Mouse (Mus musculus) intestine, embryonic 15.5 days (tissue): ENCODE results near the gene Taar4. TPM values are rescaled to one million over a fixed set of nuclear protein-coding genes. Genes with fewer than 3 reads are reported as not detected.

ENCODE experiments used
- ATAC-seq: fragments of 200-750 bp; cut with Nextera tagmentation; 2 replicates; pipeline ENCODE4 v1.8.0; 2017; ENCODE audit warnings: moderate TSS enrichment, moderate library complexity
- H3K27ac ChIP-seq: fragments of 300-500 bp; sonication (generic); 2 replicates; pipeline ENCODE4 v1.5.1; 2015; ENCODE audit warnings: mild to moderate bottlenecking, inconsistent platforms
- H3K27me3 ChIP-seq: fragments of 300-500 bp; sonication (generic); replicated peaks from 2 replicates; pipeline ENCODE4 v1.6.1; 2015; ENCODE audit warnings: inconsistent platforms
- H3K36me3 ChIP-seq: fragments of 300-500 bp; sonication (generic); 2 replicates; pipeline ENCODE4 v1.6.1; 2015; ENCODE audit warnings: inconsistent platforms
- H3K4me1 ChIP-seq: fragments of 300-500 bp; sonication (generic); replicated peaks from 2 replicates; pipeline ENCODE4 v1.6.1; 2015; ENCODE audit warnings: inconsistent platforms
- H3K4me2 ChIP-seq: fragments of 300-500 bp; sonication (generic); replicated peaks from 2 replicates; pipeline ENCODE4 v1.6.1; 2015; ENCODE audit warnings: mild to moderate bottlenecking, inconsistent platforms
- H3K4me3 ChIP-seq: fragments of 300-500 bp; sonication (generic); replicated peaks from 2 replicates; pipeline ENCODE4 v1.5.1; 2015; ENCODE audit warnings: inconsistent platforms
- H3K9ac ChIP-seq: fragments of 300-500 bp; sonication (generic); 2 replicates; pipeline ENCODE4 v1.6.1; 2015; ENCODE audit warnings: inconsistent platforms
- H3K9me3 ChIP-seq: fragments of 300-500 bp; sonication (generic); 2 replicates; pipeline ENCODE4 v1.6.1; 2016; ENCODE audit warnings: inconsistent platforms
- WGBS: fragments of 180-500 bp; shearing (Covaris S2); methylation state at CpG from one replicate; pipeline ENCODE4 v1.1.7; 2015; 5-methylcytosine and 5-hydroxymethylcytosine counted together
- polyA plus RNA-seq: library from polyadenylated mRNA; unstranded; fragments of >200 nt; fragmentation: Nextera tagmentation; extraction: Ambion mirVana; gene quantifications from 2 replicates; pipeline ENCODE4 v1.2.1, GENCODE M21; 2015

Taar4 gene
- polyA plus RNA-seq, result not detected in 2 replicates

DNA sequence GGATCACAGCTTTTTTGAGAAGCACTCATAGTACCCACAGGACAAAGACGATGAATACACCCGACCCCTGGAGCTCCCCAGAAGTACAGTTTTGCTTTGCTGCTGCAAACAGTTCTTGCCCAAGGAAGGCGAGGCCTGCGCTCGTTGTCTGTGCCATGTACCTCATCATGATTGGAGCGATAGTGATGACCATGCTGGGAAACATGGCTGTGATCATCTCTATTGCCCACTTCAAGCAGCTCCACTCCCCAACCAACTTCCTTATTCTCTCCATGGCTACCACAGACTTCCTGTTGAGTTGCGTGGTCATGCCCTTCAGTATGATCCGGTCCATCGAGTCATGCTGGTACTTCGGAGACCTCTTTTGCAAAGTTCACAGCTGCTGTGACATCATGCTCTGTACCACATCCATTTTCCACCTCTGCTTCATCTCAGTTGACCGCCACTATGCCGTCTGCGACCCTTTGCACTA, at the start of gene Taar4:
TSS of gene Taar4 (plus strand) at position 51 of the 472 bp plus-strand sequence.
- WGBS, result 91% methylated on average over 13 of the region's 13 CpGs
- no peaks in the 10 kb centered on the region for H3K36me3 ChIP-seq
- H3K9ac ChIP-seq, result no peak within 1 kb of the TSS
- H3K4me1 ChIP-seq, result no peaks in the 10 kb centered on the region
- H3K4me3 ChIP-seq, result no peak within 1 kb of the TSS
- H3K27me3 ChIP-seq, result no peaks in the 10 kb centered on the region
- no peak within 1 kb of the TSS for H3K27ac ChIP-seq
- ATAC-seq, result no peak
- H3K4me2 ChIP-seq, result no peak within 1 kb of the TSS
- H3K9me3 ChIP-seq, result no peaks in the 10 kb centered on the region

DNA sequence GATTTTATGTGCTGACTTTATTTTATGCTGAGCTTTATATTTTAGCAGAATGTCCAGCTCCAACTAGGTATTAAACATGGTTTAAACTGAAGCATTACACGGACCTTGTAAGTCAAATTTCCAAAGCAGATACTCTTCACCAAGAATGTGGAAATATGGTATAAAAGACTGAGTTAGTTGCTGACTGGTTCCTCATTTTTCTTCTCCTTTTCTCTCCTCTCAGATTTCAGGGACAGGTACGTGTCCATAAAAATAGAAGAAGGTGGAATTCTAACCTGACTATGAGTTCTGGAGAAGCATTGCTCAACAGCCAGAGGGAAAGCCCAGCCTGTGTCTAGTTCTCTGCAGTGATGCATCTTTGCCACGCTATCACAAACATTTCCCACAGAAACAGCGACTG, 40.2 kb upstream of the Taar4 start, which contains the start of gene Taar1:
TSS of gene Taar1 (plus strand) at position 301 of the 400 bp plus-strand sequence.
- H3K27ac ChIP-seq, result no peak within 1 kb of the TSS
- no peak within 1 kb of the TSS for H3K9ac ChIP-seq
- H3K4me3 ChIP-seq, result no peak within 1 kb of the TSS
- 85% methylated on average over 4 of the region's 4 CpGs for WGBS
- no peak within 1 kb of the TSS for H3K4me2 ChIP-seq
- H3K36me3 ChIP-seq, result no peaks in the 10 kb centered on the region
- H3K27me3 ChIP-seq, result no peaks in the 10 kb centered on the region
- ATAC-seq, result no peak
- H3K4me1 ChIP-seq, result no peaks in the 10 kb centered on the region
- H3K9me3 ChIP-seq, result no peaks in the 10 kb centered on the region

DNA sequence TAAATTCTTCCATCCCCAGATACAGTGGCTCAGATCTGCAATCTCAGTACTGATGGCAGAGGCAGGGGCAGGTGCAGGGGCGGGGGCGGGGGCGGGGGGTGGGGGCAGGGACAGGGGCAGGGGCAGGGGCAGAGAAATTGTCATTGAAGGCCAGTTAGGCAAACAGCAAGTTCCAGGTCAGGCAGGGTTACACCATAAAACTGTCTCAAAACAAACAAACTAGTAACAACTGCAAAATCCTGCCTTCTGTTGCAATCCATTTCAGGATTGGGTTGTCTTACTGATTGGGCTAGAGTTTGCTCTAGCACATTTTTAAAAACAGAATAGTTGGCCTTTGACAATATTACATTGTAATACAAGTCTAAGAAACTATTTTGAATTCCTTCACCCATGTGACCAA, 37.8 kb upstream of the Taar4 start:
- no peak for ATAC-seq
- Histone ChIP-seq H3K9ac (no peak overlapping the region), H3K9me3 (no peaks in the 10 kb centered on the region), H3K4me3 (no peak overlapping the region), H3K27me3 (no peaks in the 10 kb centered on the region), H3K4me1 (no peaks in the 10 kb centered on the region), H3K4me2 (no peak overlapping the region), H3K27ac (no peak overlapping the region), H3K36me3 (no peaks in the 10 kb centered on the region)
- WGBS, result 28% methylated on average over 3 of the region's 3 CpGs

DNA sequence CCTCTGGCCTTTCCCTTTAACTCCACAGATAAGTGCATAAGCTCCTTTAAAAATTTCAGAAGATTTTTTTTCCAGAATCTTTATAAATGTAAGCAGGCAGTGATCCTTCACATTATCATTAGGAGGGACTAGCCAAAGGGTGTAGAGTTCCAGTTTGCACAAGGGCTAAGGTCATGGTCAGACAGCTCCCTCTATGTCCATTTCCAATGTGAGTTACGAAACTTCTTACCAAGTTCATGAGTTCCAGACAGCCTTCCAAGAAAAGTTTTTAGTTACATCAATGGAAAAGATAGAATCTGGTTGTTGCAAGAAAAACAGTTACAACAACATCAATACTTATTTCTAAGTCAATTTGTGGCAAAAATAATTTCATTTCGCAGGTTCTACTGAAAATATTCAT, 36.4 kb upstream of the Taar4 start:
- no peaks in the 10 kb centered on the region for H3K4me1 ChIP-seq
- no peak overlapping the region for H3K9ac ChIP-seq
- H3K4me3 ChIP-seq, result no peak overlapping the region
- no peak overlapping the region for H3K27ac ChIP-seq
- H3K36me3 ChIP-seq, result no peaks in the 10 kb centered on the region
- no peaks in the 10 kb centered on the region for H3K9me3 ChIP-seq
- H3K27me3 ChIP-seq, result no peaks in the 10 kb centered on the region
- no peak overlapping the region for H3K4me2 ChIP-seq
- WGBS, result 83% methylated on average over 2 of the region's 2 CpGs
- no peak for ATAC-seq

DNA sequence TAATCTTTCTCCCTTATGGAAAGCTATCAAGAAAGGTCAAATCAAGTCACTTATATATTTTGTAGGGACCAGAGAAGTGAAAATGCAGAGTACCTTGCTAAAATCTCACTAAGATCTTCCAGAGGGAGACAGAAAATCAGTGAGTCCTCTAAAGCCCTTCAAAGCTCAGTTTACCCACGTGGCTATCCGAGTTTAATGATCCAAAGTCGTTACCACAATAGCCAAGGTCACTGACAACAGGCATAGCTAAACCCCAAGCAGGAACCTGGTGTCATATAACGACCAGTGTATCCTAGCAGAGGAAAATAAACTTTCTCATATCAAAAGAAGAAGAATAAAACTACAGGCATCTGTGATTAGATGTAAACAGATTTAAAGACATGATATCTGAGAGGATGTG, 22.7 kb upstream of the Taar4 start:
- H3K9ac ChIP-seq, result no peak overlapping the region
- H3K9me3 ChIP-seq, result no peaks in the 10 kb centered on the region
- H3K4me3 ChIP-seq, result no peak overlapping the region
- no peak for ATAC-seq
- no peaks in the 10 kb centered on the region for H3K36me3 ChIP-seq
- no peaks in the 10 kb centered on the region for H3K27me3 ChIP-seq
- 33% methylated on average over 4 of the region's 4 CpGs for WGBS
- no peaks in the 10 kb centered on the region for H3K4me1 ChIP-seq
- no peak overlapping the region for H3K4me2 ChIP-seq
- H3K27ac ChIP-seq, result no peak overlapping the region

DNA sequence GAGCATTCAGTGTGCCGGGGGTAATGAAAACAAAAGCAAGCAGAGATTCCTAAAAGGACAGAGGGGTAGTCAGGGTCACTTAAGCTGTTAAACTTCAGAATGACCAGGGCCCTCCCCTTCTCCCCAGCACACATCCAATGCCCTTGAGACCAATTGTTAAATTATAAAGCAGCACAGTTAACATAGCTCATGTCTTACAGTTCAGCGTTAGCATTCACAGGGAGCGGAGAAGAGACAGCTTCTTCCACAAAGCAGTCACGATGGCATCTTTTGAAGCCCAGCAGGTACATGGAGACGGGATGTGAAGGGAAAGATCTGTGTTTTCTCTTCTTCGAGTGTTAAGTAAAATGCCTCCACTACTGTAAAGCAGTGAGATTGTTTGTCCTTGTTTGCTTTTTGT, 22.0 kb upstream of the Taar4 start, which contains the start of gene Taar2:
TSS of gene Taar2 (plus strand) at position 261 of the 400 bp plus-strand sequence.
- no peak within 1 kb of the TSS for H3K27ac ChIP-seq
- no peak within 1 kb of the TSS for H3K4me2 ChIP-seq
- H3K4me1 ChIP-seq, result no peaks in the 10 kb centered on the region
- no peak within 1 kb of the TSS for H3K9ac ChIP-seq
- ATAC-seq, result no peak
- H3K27me3 ChIP-seq, result no peaks in the 10 kb centered on the region
- H3K4me3 ChIP-seq, result no peak within 1 kb of the TSS
- no peaks in the 10 kb centered on the region for H3K36me3 ChIP-seq
- no peaks in the 10 kb centered on the region for H3K9me3 ChIP-seq
- 49% methylated on average over 6 of the region's 6 CpGs for WGBS

DNA sequence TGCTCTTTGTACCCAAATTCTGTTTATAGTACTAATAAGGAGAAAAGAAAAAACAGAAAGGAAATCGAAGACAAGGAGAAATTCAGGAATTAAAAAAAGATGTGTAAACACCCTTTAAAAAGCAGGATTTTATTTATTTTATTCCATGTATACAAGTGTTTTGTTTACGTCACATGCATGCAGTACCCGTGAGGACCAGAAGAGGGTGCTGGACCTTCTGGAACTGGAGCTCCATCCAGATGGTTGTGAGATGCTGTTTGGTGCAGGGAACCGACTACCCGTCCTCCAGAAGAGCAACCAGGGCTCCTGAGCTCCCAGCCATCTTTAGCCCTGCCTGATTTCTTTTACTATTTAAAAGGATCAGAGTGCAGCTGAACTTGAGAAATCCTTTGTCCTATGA, 17.8 kb upstream of the Taar4 start:
- no peak overlapping the region for H3K4me3 ChIP-seq
- H3K4me2 ChIP-seq, result no peak overlapping the region
- 77% methylated on average over 5 of the region's 5 CpGs for WGBS
- no peak overlapping the region for H3K27ac ChIP-seq
- H3K9me3 ChIP-seq, result no peaks in the 10 kb centered on the region
- no peaks in the 10 kb centered on the region for H3K36me3 ChIP-seq
- no peaks in the 10 kb centered on the region for H3K4me1 ChIP-seq
- H3K9ac ChIP-seq, result no peak overlapping the region
- no peaks in the 10 kb centered on the region for H3K27me3 ChIP-seq
- ATAC-seq, result no peak

DNA sequence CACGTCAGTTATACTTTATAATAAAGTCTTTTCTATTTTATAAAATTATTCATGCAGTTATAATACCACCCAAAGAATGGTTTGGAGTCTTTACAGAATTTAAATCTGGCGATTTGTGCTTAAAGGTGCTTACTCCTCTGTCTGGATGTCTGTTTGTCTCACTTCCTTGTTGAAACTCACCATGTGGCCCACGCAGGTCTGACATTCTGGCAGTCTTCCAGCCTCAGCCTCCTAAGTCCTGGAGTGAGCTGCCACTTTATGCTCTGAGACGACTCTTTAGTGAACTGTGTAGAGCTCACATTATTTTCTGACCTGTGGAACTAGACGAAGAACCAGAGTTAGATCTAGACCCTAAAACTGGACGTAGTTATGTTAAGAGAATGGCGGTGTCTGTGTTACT, 12.3 kb upstream of the Taar4 start:
- H3K36me3 ChIP-seq, result no peaks in the 10 kb centered on the region
- H3K9ac ChIP-seq, result no peak overlapping the region
- no peak overlapping the region for H3K4me3 ChIP-seq
- no peak overlapping the region for H3K27ac ChIP-seq
- H3K4me2 ChIP-seq, result no peak overlapping the region
- H3K27me3 ChIP-seq, result no peaks in the 10 kb centered on the region
- H3K4me1 ChIP-seq, result no peaks in the 10 kb centered on the region
- ATAC-seq, result no peak
- WGBS, result 58% methylated on average over 7 of the region's 7 CpGs
- H3K9me3 ChIP-seq, result no peaks in the 10 kb centered on the region

DNA sequence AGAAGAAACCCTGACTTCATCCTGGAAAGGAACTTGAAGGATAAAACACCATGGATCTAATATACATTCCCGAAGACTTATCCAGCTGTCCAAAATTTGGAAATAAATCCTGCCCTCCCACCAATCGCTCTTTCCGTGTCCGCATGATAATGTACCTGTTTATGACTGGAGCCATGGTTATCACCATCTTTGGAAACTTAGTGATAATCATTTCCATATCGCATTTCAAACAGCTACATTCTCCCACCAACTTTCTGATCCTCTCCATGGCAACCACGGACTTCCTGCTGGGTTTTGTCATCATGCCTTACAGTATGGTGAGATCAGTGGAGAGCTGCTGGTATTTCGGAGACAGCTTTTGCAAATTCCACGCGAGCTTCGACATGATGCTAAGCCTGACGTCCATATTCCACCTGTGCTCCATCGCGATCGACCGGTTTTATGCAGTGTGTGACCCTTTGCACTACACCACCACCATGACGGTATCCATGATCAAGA, 10.7 kb upstream of the Taar4 start, which contains the start of gene Taar3:
TSS of gene Taar3 (plus strand) at position 51 of the 498 bp plus-strand sequence.
- Histone ChIP-seq H3K4me3 (no peak within 1 kb of the TSS), H3K27me3 (no peaks in the 10 kb centered on the region), H3K9ac (no peak within 1 kb of the TSS)

DNA sequence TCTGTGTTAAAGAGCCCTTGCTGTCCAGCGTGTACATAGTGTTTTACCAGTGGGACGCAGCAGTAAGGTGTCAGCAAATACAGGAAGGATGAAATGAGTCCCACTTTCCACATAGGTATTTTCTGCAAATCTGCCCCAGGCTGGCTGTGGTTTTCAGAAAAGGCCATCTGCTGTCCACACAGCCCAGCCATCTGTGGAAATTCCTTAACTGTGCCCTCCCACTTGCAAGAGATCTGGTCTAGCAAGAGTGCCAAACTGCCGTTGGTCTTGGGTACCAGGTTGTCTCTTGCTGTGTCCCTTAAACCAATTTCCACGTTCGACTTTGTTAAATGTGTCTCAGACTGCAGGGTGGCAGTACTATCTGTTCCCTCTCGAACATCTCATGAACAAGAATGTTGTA, 8.6 kb upstream of the Taar4 start:
- Histone ChIP-seq H3K4me1 (no peaks in the 10 kb centered on the region), H3K4me3 (no peak overlapping the region), H3K27me3 (no peaks in the 10 kb centered on the region), H3K9me3 (no peaks in the 10 kb centered on the region), H3K27ac (no peak overlapping the region), H3K36me3 (no peaks in the 10 kb centered on the region), H3K4me2 (no peak overlapping the region), H3K9ac (no peak overlapping the region)
- WGBS, result 81% methylated on average over 6 of the region's 6 CpGs
- ATAC-seq, result no peak

More for the DNA sequence above, 10.7 kb upstream of the Taar4 start, which contains the start of gene Taar3:
- no peak for ATAC-seq
- WGBS, result 90% methylated on average over 16 of the region's 16 CpGs
- Histone ChIP-seq H3K27ac (no peak within 1 kb of the TSS), H3K9me3 (no peaks in the 10 kb centered on the region), H3K4me2 (no peak within 1 kb of the TSS), H3K4me1 (no peaks in the 10 kb centered on the region), H3K36me3 (no peaks in the 10 kb centered on the region)

DNA sequence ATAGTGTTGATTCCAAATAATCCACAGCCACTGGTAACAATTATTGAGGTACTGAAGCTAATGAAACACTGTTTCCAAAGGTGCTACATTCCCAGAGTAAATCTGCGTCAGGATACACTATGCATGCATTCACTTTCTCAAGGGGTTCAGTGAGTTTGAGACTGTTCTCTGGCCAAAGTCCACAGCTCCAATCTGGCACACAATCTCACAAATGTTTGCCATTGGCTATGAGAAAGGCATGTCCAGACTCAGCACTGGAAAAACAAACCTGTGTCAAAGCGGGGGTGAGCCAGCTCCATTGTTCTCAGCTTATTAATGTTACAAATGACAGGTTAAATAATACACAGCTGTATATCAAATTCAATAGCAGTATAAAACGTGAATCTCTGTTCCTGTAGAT, 1.2 kb upstream of the Taar4 start:
- no peaks in the 10 kb centered on the region for H3K36me3 ChIP-seq
- no peak overlapping the region for H3K4me2 ChIP-seq
- peak; percentile 84 for ATAC-seq
- 42% methylated on average over 3 of the region's 3 CpGs for WGBS
- no peaks in the 10 kb centered on the region for H3K27me3 ChIP-seq
- no peak overlapping the region for H3K9ac ChIP-seq
- no peaks in the 10 kb centered on the region for H3K4me1 ChIP-seq
- no peak overlapping the region for H3K27ac ChIP-seq
- H3K9me3 ChIP-seq, result no peaks in the 10 kb centered on the region
- H3K4me3 ChIP-seq, result no peak overlapping the region

DNA sequence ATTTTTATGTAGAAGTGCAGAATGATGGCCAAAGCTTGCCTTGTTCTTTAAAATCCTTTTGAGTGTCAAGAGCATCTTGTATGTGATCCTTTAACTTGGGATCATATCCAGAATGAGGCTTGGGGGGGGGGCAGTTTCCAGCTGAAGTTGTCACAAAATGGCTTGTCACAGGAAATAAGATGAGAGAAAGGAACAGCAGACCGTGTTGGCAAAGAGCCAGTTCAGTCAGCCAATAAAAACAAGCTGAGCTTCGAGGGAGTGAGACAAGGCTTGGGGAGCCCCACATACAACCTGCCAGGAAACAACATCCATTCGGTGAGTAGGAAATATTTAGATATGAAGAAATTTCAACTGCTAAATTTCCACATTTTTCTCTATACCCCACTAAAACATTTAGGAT, 3.1 kb downstream of the Taar4 start:
- ATAC-seq, result no peak
- Histone ChIP-seq H3K27ac (no peak overlapping the region), H3K9ac (no peak overlapping the region), H3K4me1 (no peaks in the 10 kb centered on the region), H3K4me2 (no peak overlapping the region), H3K9me3 (no peaks in the 10 kb centered on the region), H3K36me3 (no peaks in the 10 kb centered on the region), H3K27me3 (no peaks in the 10 kb centered on the region), H3K4me3 (no peak overlapping the region)
- WGBS, result 44% methylated on average over 3 of the region's 3 CpGs

DNA sequence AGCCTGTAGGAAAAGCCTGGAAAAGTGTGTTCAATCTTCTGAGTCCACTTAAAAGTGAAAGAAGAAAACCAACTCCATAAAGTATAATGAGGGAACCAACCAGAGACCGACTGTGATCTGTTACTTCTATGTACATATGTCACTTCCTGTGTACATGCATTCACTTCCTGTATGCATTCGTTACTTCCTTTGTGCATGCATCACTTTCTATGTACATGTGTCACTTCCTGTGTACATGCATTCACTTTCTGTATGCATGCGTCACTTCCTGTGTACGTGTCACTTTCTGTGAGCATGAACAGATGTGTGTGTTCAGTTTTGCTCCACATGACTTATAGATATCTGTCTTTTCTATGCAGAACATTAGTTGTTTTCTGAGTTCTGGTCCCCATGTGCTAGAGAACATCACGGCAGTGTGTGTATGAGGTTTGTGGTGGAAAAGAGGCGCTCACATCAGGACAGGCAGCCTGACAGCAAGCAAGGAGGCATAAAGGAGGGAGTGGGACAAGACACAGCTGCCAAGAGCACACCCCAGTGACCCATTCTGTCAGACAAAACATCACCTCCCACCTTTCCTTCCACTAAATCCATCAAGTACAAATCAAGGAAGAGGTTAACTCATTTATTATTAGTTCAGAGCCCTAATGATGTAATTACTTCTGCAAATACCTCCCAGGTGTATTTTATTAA, 4.8 kb downstream of the Taar4 start:
- Histone ChIP-seq H3K27ac (no peak overlapping the region), H3K4me1 (no peaks in the 10 kb centered on the region)
- WGBS, result 79% methylated on average over 6 of the region's 6 CpGs

More for the DNA sequence above, 4.8 kb downstream of the Taar4 start:
- no peak overlapping the region for H3K4me2 ChIP-seq
- H3K4me3 ChIP-seq, result no peak overlapping the region
- no peaks in the 10 kb centered on the region for H3K36me3 ChIP-seq
- no peaks in the 10 kb centered on the region for H3K9me3 ChIP-seq
- ATAC-seq, result no peak
- no peak overlapping the region for H3K9ac ChIP-seq
- no peaks in the 10 kb centered on the region for H3K27me3 ChIP-seq
